In the genomic region with DNA sequence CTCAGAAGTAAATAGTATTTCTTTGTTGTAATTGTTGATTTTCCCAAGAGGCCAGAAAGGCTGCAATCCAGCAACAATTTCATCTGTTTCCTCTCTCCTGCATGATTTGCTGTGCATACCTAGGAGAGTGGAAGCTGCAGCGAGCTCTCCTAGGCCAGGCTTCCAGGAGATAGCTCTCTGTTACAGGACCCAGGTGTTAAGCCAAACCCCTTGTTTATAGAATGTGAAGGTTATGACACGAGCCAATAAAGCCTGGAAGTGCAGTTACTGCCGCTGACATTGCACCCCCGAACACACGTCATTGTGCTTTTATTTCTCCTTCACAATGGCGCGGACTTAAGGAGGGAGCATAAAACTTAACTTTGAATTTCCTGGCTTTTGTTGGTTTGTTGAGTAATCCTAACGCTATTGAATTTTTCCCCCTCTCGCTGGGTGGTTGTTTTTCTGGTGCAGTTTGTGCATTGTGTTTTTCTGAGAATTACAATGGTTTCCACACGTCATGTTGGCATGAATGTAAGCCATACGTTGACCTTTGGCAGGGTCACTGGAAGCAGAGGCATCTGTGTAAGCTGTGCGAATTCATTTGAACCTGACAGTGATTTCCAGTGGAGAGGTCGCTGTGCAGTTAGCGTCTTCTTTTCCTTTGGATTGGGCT, we compare ENCODE assay signal across 15 mouse cellular contexts.
DNase-seq lines count a peak whose midpoint lies in the region; ATAC-seq lines count a peak whose summit lies in the region.
"Had no signal": no experiment of that assay in that cellular context is flagged by ENCODE, and none has a peak within 500 bp of the region (broad histone marks: within the 10 kb centered on the region; RNA-seq: fewer than 3 reads in every experiment).

No protein-coding gene starts in this region.

- 36% methylated on average over 14 of the region's 14 CpGs for WGBS in hindbrain, embryonic 11.5 days
- WGBS in hindbrain, embryonic 16.5 days, result 29% methylated on average over 14 of the region's 14 CpGs
- 47% methylated on average over 14 of the region's 14 CpGs for WGBS in midbrain, embryonic 11.5 days
- WGBS in midbrain, embryonic 15.5 days, result 41% methylated on average over 14 of the region's 14 CpGs

- no peaks in the 10 kb centered on the region for H3K9me3 ChIP-seq in hindbrain, embryonic 11.5 days (ENCODE audit: control insufficient read depth, low read length)
- H3K9me3 ChIP-seq in hindbrain, embryonic 16.5 days (ENCODE audit: control insufficient read depth, low read length), result no peaks in the 10 kb centered on the region
- H3K9me3 ChIP-seq in midbrain, embryonic 11.5 days (ENCODE audit: control insufficient read depth, low read length), result no peaks in the 10 kb centered on the region
- H3K9me3 ChIP-seq in midbrain, embryonic 15.5 days, result no peaks in the 10 kb centered on the region
- H3K9me3 ChIP-seq: hindbrain, embryonic 15.5 days; stomach, embryonic 15.5 days had no signal

- H3K4me3 ChIP-seq in hindbrain, embryonic 11.5 days (ENCODE audit: low read depth, low read length), result no peak overlapping the region
- no peak overlapping the region for H3K4me3 ChIP-seq in hindbrain, embryonic 16.5 days (ENCODE audit: low read length)
- H3K4me3 ChIP-seq in midbrain, embryonic 11.5 days (ENCODE audit: low read depth, low read length), result no peak overlapping the region
- no peak overlapping the region for H3K4me3 ChIP-seq in midbrain, embryonic 15.5 days
- H3K4me3 ChIP-seq: hindbrain, embryonic 15.5 days; stomach, embryonic 15.5 days had no signal

- DNase-seq in hindbrain, embryonic 11.5 days (ENCODE audit: low spot score), result peak; percentile 30
- DNase-seq in midbrain, embryonic 11.5 days (ENCODE audit: low spot score, missing footprints), result peak; percentile 80
- peak; percentile 42 for DNase-seq in forelimb bud, embryonic 11.5 days (ENCODE audit: low read depth, low spot score)
- no peak for DNase-seq in ovary, postnatal 36 days (ENCODE audit: low spot score)
- DNase-seq: adrenal gland, postnatal 25 days; lung, adult 18-20 months; right cerebral cortex, postnatal 4 days; thymus, postnatal 36 days had no signal

- no peak overlapping the region for H3K4me2 ChIP-seq in hindbrain, embryonic 11.5 days (replicated peaks; ENCODE audit: low read depth, low read length)
- H3K4me2 ChIP-seq in hindbrain, embryonic 16.5 days (ENCODE audit: low read length), result no peak overlapping the region
- H3K4me2 ChIP-seq in midbrain, embryonic 11.5 days, result no peak overlapping the region
- H3K4me2 ChIP-seq in midbrain, embryonic 15.5 days, result no peak overlapping the region
- H3K4me2 ChIP-seq: hindbrain, embryonic 15.5 days; stomach, embryonic 15.5 days had no signal

- H3K36me3 ChIP-seq in hindbrain, embryonic 11.5 days (ENCODE audit: control insufficient read depth, insufficient read depth, low read length), result no peaks in the 10 kb centered on the region
- no peaks in the 10 kb centered on the region for H3K36me3 ChIP-seq in hindbrain, embryonic 16.5 days (ENCODE audit: control insufficient read depth, insufficient read depth, low read length)
- H3K36me3 ChIP-seq in midbrain, embryonic 11.5 days (ENCODE audit: control insufficient read depth, insufficient read depth, low read length), result no peaks in the 10 kb centered on the region
- no peaks in the 10 kb centered on the region for H3K36me3 ChIP-seq in midbrain, embryonic 15.5 days (replicated peaks)
- H3K36me3 ChIP-seq: hindbrain, embryonic 15.5 days; stomach, embryonic 15.5 days had no signal

- no peaks in the 10 kb centered on the region for H3K27me3 ChIP-seq in hindbrain, embryonic 11.5 days (ENCODE audit: control insufficient read depth, insufficient read depth, low read length)
- no peaks in the 10 kb centered on the region for H3K27me3 ChIP-seq in hindbrain, embryonic 16.5 days (replicated peaks; ENCODE audit: control insufficient read depth, insufficient read depth, low read length)
- no peaks in the 10 kb centered on the region for H3K27me3 ChIP-seq in midbrain, embryonic 11.5 days (ENCODE audit: control insufficient read depth, insufficient read depth, low read length)
- no peaks in the 10 kb centered on the region for H3K27me3 ChIP-seq in midbrain, embryonic 15.5 days (replicated peaks)
- H3K27me3 ChIP-seq: CH12.LX; hindbrain, embryonic 15.5 days; Patski had no signal

- H3K27ac ChIP-seq in hindbrain, embryonic 11.5 days (ENCODE audit: low read depth, low read length), result no peak overlapping the region
- no peak overlapping the region for H3K27ac ChIP-seq in hindbrain, embryonic 16.5 days (ENCODE audit: low read depth, low read length)
- H3K27ac ChIP-seq in midbrain, embryonic 11.5 days (ENCODE audit: low read depth, low read length), result no peak overlapping the region
- no peak overlapping the region for H3K27ac ChIP-seq in midbrain, embryonic 15.5 days
- H3K27ac ChIP-seq: hindbrain, embryonic 15.5 days; stomach, embryonic 15.5 days had no signal

- no peak overlapping the region for H3K9ac ChIP-seq in hindbrain, embryonic 11.5 days (ENCODE audit: low read depth, low read length)
- H3K9ac ChIP-seq in hindbrain, embryonic 16.5 days (ENCODE audit: low read depth, low read length), result no peak overlapping the region
- H3K9ac ChIP-seq in midbrain, embryonic 11.5 days (ENCODE audit: low read length), result no peak overlapping the region
- no peak overlapping the region for H3K9ac ChIP-seq in midbrain, embryonic 15.5 days
- H3K9ac ChIP-seq: hindbrain, embryonic 15.5 days; stomach, embryonic 15.5 days had no signal

- no peak for ATAC-seq in hindbrain, embryonic 11.5 days (ENCODE audit: low FRiP score)
- no peak for ATAC-seq in hindbrain, embryonic 16.5 days
- ATAC-seq in midbrain, embryonic 11.5 days (ENCODE audit: low FRiP score), result no peak
- ATAC-seq in midbrain, embryonic 15.5 days (replicated peaks), result no peak
- ATAC-seq in granulocyte monocyte progenitor cell, adult 5-6 weeks (replicated peaks; ENCODE audit: poor library complexity, severe bottlenecking), result no peak
- ATAC-seq: Patski had no signal

- no peaks in the 10 kb centered on the region for H3K4me1 ChIP-seq in hindbrain, embryonic 11.5 days (replicated peaks; ENCODE audit: control insufficient read depth, insufficient read depth, low read length)
- peaks cover 1% of the 10 kb centered on the region for H3K4me1 ChIP-seq in hindbrain, embryonic 16.5 days (ENCODE audit: control insufficient read depth, insufficient read depth, low read depth, low read length)
- H3K4me1 ChIP-seq in midbrain, embryonic 11.5 days (ENCODE audit: control insufficient read depth, insufficient read depth, low read length), result peaks cover 3% of the 10 kb centered on the region; the same call in 1 of the 2 replicates
- H3K4me1 ChIP-seq in midbrain, embryonic 15.5 days, result peaks cover under 1% of the 10 kb centered on the region
- H3K4me1 ChIP-seq: stomach, embryonic 15.5 days had no signal
